Mouse (Mus musculus) liver, adult 2 months (tissue): ENCODE measurements at regions not wholly inside any gene's neighbourhood (a gene's known extent, or its start where the extent isn't known, plus 50 kb on each side); places are given as distances from the start of the nearest gene placed in this dataset.

ENCODE experiments used
- CTCF ChIP-seq: fragments of 200-500 bp; IDR thresholded peaks from 2 replicates; pipeline ENCODE4 v1.5.1; 2011; ENCODE audit warnings: low read depth, low read length, control low read depth
- POLR2A ChIP-seq: fragments of 200-500 bp; IDR thresholded peaks from 2 replicates; pipeline ENCODE4 v1.6.1; 2011; ENCODE audit warnings: low read length, control low read depth; ENCODE audit not compliant: insufficient read depth; ENCODE audit errors: extremely low read depth

DNA sequence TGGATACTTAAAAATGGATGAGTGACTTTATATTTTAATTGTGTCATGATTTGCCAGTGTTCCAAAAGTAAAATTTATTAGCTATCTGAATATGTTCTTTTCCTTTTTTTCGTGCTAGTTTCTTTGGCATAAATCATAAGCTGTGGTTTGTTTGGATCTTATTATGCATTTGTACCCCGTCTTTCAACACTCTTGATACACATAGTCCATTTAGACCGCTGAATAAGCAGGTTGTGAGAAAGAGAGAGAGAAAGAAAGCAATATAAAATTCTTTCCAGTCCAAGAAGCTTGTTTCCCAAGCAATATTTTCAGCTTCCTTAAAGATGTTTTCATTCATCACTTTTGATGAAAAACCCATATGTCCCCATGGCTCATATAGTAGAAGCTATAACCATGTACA is 138.4 kb downstream of the Ppp1r3a start:
- TF ChIP-seq POLR2A (no peak), CTCF (no peak)
